Mouse (Mus musculus) adrenal gland, adult 2 months (tissue): ENCODE data around the gene Actr10. TPM values are rescaled to one million over a fixed set of nuclear protein-coding genes. Genes with fewer than 3 reads are reported as not detected.

ENCODE experiments used
- DNase-seq: peaks from one replicate; pipeline ENCODE4 v3.0.0; 2021
- long read RNA-seq: library from polyadenylated mRNA; stranded (forward); transcript quantifications from one replicate; pipeline ENCODE4 v2.0.0, GENCODE M21; 2021
- polyA plus RNA-seq: library from polyadenylated mRNA; depleted of rRNA; stranded (reverse); fragments of >200 nt; gene quantifications from 2 replicates; pipeline ENCODE4 v1.2.3, GENCODE M21; 2012; rRNA removed
- total RNA-seq, 2 experiments: library from RNA; stranded (reverse); gene quantifications; 2 replicates each; pipeline ENCODE4 v1.2.3; 2021

The Actr10 gene
- total RNA-seq (100 to 1,000 TPM; 192 to 229 TPM), polyA plus RNA-seq (7.4 and 11.1 TPM in 2 replicates)
- long read RNA-seq, full-length matches to known transcripts, result 48 of 50 reads
- long read RNA-seq, partial matches to known transcripts, result 2 of 50 reads
- long read RNA-seq, other reads (novel, unspliced or antisense), result 0 of 50 reads

- peak; percentile 95 for DNase-seq
Measured at GRCm38 (mm10) chr12:70937571-70938384, at the start of gene Actr10. Gene Actr10, plus strand, starts transcription at chr12:70937857.

GRCm38 (mm10) chr12:70890405-70890804, 47.3 kb upstream of the Actr10 start:
- DNase-seq, result no peak

GRCm38 (mm10) chr12:70890874-70891470, 46.7 kb upstream of the Actr10 start:
- no peak for DNase-seq

- DNase-seq, result no peak
Measured at GRCm38 (mm10) chr12:70895275-70895674, 42.4 kb upstream of the Actr10 start.

GRCm38 (mm10) chr12:70896068-70896467, 41.6 kb upstream of the Actr10 start:
- DNase-seq, result no peak

- DNase-seq, result no peak
Measured at GRCm38 (mm10) chr12:70897434-70897833, 40.2 kb upstream of the Actr10 start.

- no peak for DNase-seq
Measured at GRCm38 (mm10) chr12:70898450-70898849, 39.2 kb upstream of the Actr10 start.

GRCm38 (mm10) chr12:70904471-70904870, 33.2 kb upstream of the Actr10 start:
- DNase-seq, result no peak

- DNase-seq, result no peak
Measured at GRCm38 (mm10) chr12:70906867-70907266, 30.8 kb upstream of the Actr10 start.

GRCm38 (mm10) chr12:70907651-70908050, 30.0 kb upstream of the Actr10 start:
- DNase-seq, result no peak

- no peak for DNase-seq
Measured at GRCm38 (mm10) chr12:70908076-70908475, 29.6 kb upstream of the Actr10 start.

GRCm38 (mm10) chr12:70910241-70910720, 27.4 kb upstream of the Actr10 start:
- peak; percentile 80 for DNase-seq

- peak; percentile 89 for DNase-seq
Measured at GRCm38 (mm10) chr12:70911029-70911428, 26.6 kb upstream of the Actr10 start.

GRCm38 (mm10) chr12:70911676-70912379, 25.8 kb upstream of the Actr10 start:
- no peak for DNase-seq

GRCm38 (mm10) chr12:70913429-70913828, 24.2 kb upstream of the Actr10 start:
- peak; percentile 83 for DNase-seq

- DNase-seq, result peak; percentile 29
Measured at GRCm38 (mm10) chr12:70914387-70914786, 23.3 kb upstream of the Actr10 start.

- no peak for DNase-seq
Measured at GRCm38 (mm10) chr12:70929781-70930180, 7.9 kb upstream of the Actr10 start.

- peak; percentile 33 for DNase-seq
Measured at GRCm38 (mm10) chr12:70937150-70937549, 507 bp upstream of the Actr10 start.

- no peak for DNase-seq
Measured at GRCm38 (mm10) chr12:70940806-70941205, 3.1 kb downstream of the Actr10 start.

GRCm38 (mm10) chr12:70944181-70944580, 6.5 kb downstream of the Actr10 start:
- no peak for DNase-seq

- no peak for DNase-seq
Measured at GRCm38 (mm10) chr12:70946585-70947256, 9.1 kb downstream of the Actr10 start.

- no peak for DNase-seq
Measured at GRCm38 (mm10) chr12:70958640-70959039, 21.0 kb downstream of the Actr10 start.
